Mouse (Mus musculus) G1E-ER4 (cell line): ENCODE data around the gene Fbxl16. TPM values are rescaled to one million over a fixed set of nuclear protein-coding genes. Genes with fewer than 3 reads are reported as not detected.

Experiments used
- GATA1 ChIP-seq: IDR thresholded peaks from one replicate; pipeline ENCODE4 v1.8.0; 2012; ENCODE audit warnings: low read length, inconsistent platforms
- polyA plus RNA-seq: library from polyadenylated mRNA; stranded (reverse); fragments of >175 nt; gene quantifications from 2 replicates; pipeline ENCODE4 v1.2.3, GENCODE M21; 2012

The Fbxl16 gene
- polyA plus RNA-seq, 1 experiment, result not detected

GRCm38 (mm10) chr17:25786781-25787504 is 21.9 kb upstream of the Fbxl16 start:
- TF ChIP-seq GATA1, result no peak

GRCm38 (mm10) chr17:25791320-25791842 is 17.5 kb upstream of the Fbxl16 start:
- TF ChIP-seq GATA1, result no peak

GRCm38 (mm10) chr17:25791843-25792527 is 16.9 kb upstream of the Fbxl16 start:
- no peak for TF ChIP-seq GATA1

GRCm38 (mm10) chr17:25792615-25793014 is 16.3 kb upstream of the Fbxl16 start, which contains the start of gene Fam173a:
TSS of gene Fam173a (minus strand) at chr17:25792901.
- TF ChIP-seq GATA1, result no peak

- no peak for TF ChIP-seq GATA1
These were observed 14.7 kb upstream of the Fbxl16 start for GRCm38 (mm10) chr17:25794197-25794596.

GRCm38 (mm10) chr17:25794998-25795397 is 13.9 kb upstream of the Fbxl16 start:
- TF ChIP-seq GATA1, result no peak

GRCm38 (mm10) chr17:25795609-25796092 is 13.2 kb upstream of the Fbxl16 start, which contains the start of gene AC134908.4:
TSS of gene AC134908.4 (minus strand) at chr17:25795659.
- no peak for TF ChIP-seq GATA1

- TF ChIP-seq GATA1, result no peak
These were observed 12.6 kb upstream of the Fbxl16 start for GRCm38 (mm10) chr17:25796211-25796771.

- TF ChIP-seq GATA1, result no peak
These were observed 11.9 kb upstream of the Fbxl16 start, which contains the start of gene Metrn for GRCm38 (mm10) chr17:25796951-25797369. TSS of gene Metrn (minus strand) at chr17:25797136.

GRCm38 (mm10) chr17:25801029-25801428 is 7.9 kb upstream of the Fbxl16 start:
- no peak for TF ChIP-seq GATA1

GRCm38 (mm10) chr17:25802825-25803517 is 5.9 kb upstream of the Fbxl16 start:
- TF ChIP-seq GATA1, result no peak

GRCm38 (mm10) chr17:25806507-25806906 is 2.4 kb upstream of the Fbxl16 start:
- no peak for TF ChIP-seq GATA1

GRCm38 (mm10) chr17:25808028-25808427 is 857 bp upstream of the Fbxl16 start:
- TF ChIP-seq GATA1, result no peak

GRCm38 (mm10) chr17:25809606-25810340 is 888 bp downstream of the Fbxl16 start:
- TF ChIP-seq GATA1, result no peak

GRCm38 (mm10) chr17:25810890-25811289 is 2.0 kb downstream of the Fbxl16 start:
- no peak for TF ChIP-seq GATA1
